Mouse (Mus musculus): ENCODE results near the gene Slc7a1.

Slc7a1 gene

GRCm38 (mm10) chr5:148393316-148393715, 6.4 kb downstream of the Slc7a1 start:
- in situ Hi-C loops (cut with MboI, MseI) = loop anchor here (5.0 to 10.0 kb wide), 2 partner anchors 164 to 1339 kb away; no protein-coding TSS in a partner anchor

GRCm38 (mm10) chr5:148392831-148393230, 6.9 kb downstream of the Slc7a1 start:
- in situ Hi-C loops (cut with MboI, MseI) = loop anchor here (5.0 to 10.0 kb wide), 2 partner anchors 164 to 1338 kb away; no protein-coding TSS in a partner anchor

- in situ Hi-C loops (cut with MboI, MseI) = loop anchor here (5.0 kb wide), 1 partner anchor 52 kb away; no protein-coding TSS in a partner anchor
Observed at GRCm38 (mm10) chr5:148389007-148389970, 10.4 kb downstream of the Slc7a1 start.

GRCm38 (mm10) chr5:148388251-148389006, 11.3 kb downstream of the Slc7a1 start:
- in situ Hi-C loops (cut with MboI, MseI) = loop anchor here (5.0 kb wide), 1 partner anchor 51 kb away; no protein-coding TSS in a partner anchor

GRCm38 (mm10) chr5:148387820-148388219, 11.9 kb downstream of the Slc7a1 start:
- in situ Hi-C loops (cut with MboI, MseI) = loop anchor here (5.0 kb wide), 1 partner anchor 51 kb away; no protein-coding TSS in a partner anchor

GRCm38 (mm10) chr5:148386471-148386870, 13.2 kb downstream of the Slc7a1 start:
- in situ Hi-C loops (cut with MboI, MseI) = loop anchor here (5.0 kb wide), 1 partner anchor 49 kb away; no protein-coding TSS in a partner anchor

- in situ Hi-C loops (cut with MboI, MseI) = loop anchor here (5.0 kb wide), 1 partner anchor 47 kb away; no protein-coding TSS in a partner anchor
Observed at GRCm38 (mm10) chr5:148384501-148385055, 15.1 kb downstream of the Slc7a1 start.

GRCm38 (mm10) chr5:148383841-148384500, 15.7 kb downstream of the Slc7a1 start:
- in situ Hi-C loops (cut with MboI, MseI) = no loop called here

- in situ Hi-C loops (cut with MboI, MseI) = no loop called here
Observed at GRCm38 (mm10) chr5:148381083-148381482, 18.6 kb downstream of the Slc7a1 start.

- in situ Hi-C loops (cut with MboI, MseI) = no loop called here
Observed at GRCm38 (mm10) chr5:148380246-148380504, 19.5 kb downstream of the Slc7a1 start.

GRCm38 (mm10) chr5:148379455-148380245, 20.1 kb downstream of the Slc7a1 start:
- in situ Hi-C loops (cut with MboI, MseI) = no loop called here

- in situ Hi-C loops (cut with MboI, MseI) = no loop called here
Observed at GRCm38 (mm10) chr5:148378707-148379106, 21.0 kb downstream of the Slc7a1 start.

GRCm38 (mm10) chr5:148378232-148378508, 21.5 kb downstream of the Slc7a1 start:
- in situ Hi-C loops (cut with MboI, MseI) = no loop called here

- in situ Hi-C loops (cut with MboI, MseI) = no loop called here
Observed at GRCm38 (mm10) chr5:148377439-148378231, 22.1 kb downstream of the Slc7a1 start.

GRCm38 (mm10) chr5:148376358-148376757, 23.3 kb downstream of the Slc7a1 start:
- in situ Hi-C loops (cut with MboI, MseI) = no loop called here

GRCm38 (mm10) chr5:148375480-148375879, 24.2 kb downstream of the Slc7a1 start:
- in situ Hi-C loops (cut with MboI, MseI) = no loop called here

- in situ Hi-C loops (cut with MboI, MseI) = no loop called here
Observed at GRCm38 (mm10) chr5:148373092-148373685, 26.5 kb downstream of the Slc7a1 start.

- in situ Hi-C loops (cut with MboI, MseI) = no loop called here
Observed at GRCm38 (mm10) chr5:148372005-148372917, 27.4 kb downstream of the Slc7a1 start.

Data from regulatory T cell (primary cell).